Mouse (Mus musculus) C2C12 (cell line): Measurements from ENCODE around the gene Hfe.

Experiments used
- CEBPB ChIP-seq: IDR thresholded peaks from one replicate; pipeline ENCODE4 v1.6.1; 2011; ENCODE audit warnings: low read depth, mild to moderate bottlenecking, control low read depth, moderate library complexity
- CTCF ChIP-seq: IDR thresholded peaks from one replicate; pipeline ENCODE4 v1.5.1; 2011; ENCODE audit not compliant: control insufficient read depth, insufficient read depth, insufficient read length
- MAX ChIP-seq: IDR thresholded peaks from one replicate; pipeline ENCODE4 v1.6.1; 2011; ENCODE audit warnings: mild to moderate bottlenecking, control low read depth
- MYOG ChIP-seq: IDR thresholded peaks from one replicate; pipeline ENCODE4 v1.6.1; 2011; ENCODE audit not compliant: control insufficient read depth, insufficient read length; ENCODE audit errors: extremely low read depth
- USF1 ChIP-seq: IDR thresholded peaks from one replicate; pipeline ENCODE4 v1.6.1; 2011; ENCODE audit warnings: low read depth, mild to moderate bottlenecking, control low read depth, moderate library complexity

DNA sequence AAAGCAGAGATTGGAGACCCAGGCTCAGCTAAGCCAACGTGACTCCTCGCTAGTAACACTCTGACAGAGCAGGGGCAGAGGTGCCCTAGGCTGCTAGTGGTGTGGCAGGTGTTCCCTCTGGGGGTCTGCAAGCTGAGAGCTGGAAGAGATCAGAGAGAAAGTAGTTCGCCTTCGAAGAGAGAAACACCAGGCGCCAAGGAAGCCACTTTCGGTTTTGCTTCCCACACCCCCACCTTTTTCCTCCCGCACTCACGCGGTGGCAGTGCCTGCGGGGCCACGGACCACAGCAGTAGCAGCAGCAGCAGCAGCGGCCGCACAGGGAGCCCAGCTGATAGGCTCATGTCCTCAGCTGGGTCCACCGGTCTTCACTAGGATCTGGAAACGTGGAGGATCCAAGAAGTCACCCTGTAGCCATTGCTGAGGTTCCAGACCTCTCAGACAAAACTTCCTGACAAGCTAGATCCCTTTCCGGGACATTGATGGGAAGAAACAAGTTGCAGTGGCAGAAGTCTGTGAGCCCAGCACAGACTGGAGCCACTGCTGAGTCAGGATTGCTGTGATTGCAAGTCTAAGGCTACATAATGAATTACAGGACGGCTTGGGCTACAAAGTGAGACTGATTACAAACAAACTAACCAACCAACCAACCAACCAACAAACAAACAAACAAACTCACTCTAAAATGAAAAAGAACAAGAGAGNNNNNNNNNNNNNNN, at the start of gene Hfe:
- TF ChIP-seq CTCF = no peak
- no peak for TF ChIP-seq MAX
- TF ChIP-seq USF1 = no peak
- TF ChIP-seq CEBPB = no peak
- TF ChIP-seq MYOG = no peak
